Mouse (Mus musculus) C2C12 (cell line): ENCODE results near the gene Krt9.

Experiments
- CEBPB ChIP-seq: IDR thresholded peaks from one replicate; pipeline ENCODE4 v1.6.1; 2011; ENCODE audit warnings: low read depth, mild to moderate bottlenecking, control low read depth, moderate library complexity
- CTCF ChIP-seq: IDR thresholded peaks from one replicate; pipeline ENCODE4 v1.5.1; 2011; ENCODE audit not compliant: control insufficient read depth, insufficient read depth, insufficient read length
- MAX ChIP-seq: IDR thresholded peaks from one replicate; pipeline ENCODE4 v1.6.1; 2011; ENCODE audit warnings: mild to moderate bottlenecking, control low read depth
- MYOD1 ChIP-seq: IDR thresholded peaks from one replicate; pipeline ENCODE4 v1.6.1; 2011; ENCODE audit warnings: low read depth; ENCODE audit not compliant: control insufficient read depth, insufficient read length
- USF1 ChIP-seq: IDR thresholded peaks from one replicate; pipeline ENCODE4 v1.6.1; 2011; ENCODE audit warnings: low read depth, mild to moderate bottlenecking, control low read depth, moderate library complexity

GRCm38 (mm10) chr11:100148615-100149330, 44.3 kb downstream of the Krt9 start, which contains the start of gene Krt19:
- TF ChIP-seq MYOD1 (no peak), CTCF (no peak), USF1 (no peak), MAX (no peak), CEBPB (no peak)
